ENCODE assay signal across 9 mouse cellular contexts in the genomic region with DNA sequence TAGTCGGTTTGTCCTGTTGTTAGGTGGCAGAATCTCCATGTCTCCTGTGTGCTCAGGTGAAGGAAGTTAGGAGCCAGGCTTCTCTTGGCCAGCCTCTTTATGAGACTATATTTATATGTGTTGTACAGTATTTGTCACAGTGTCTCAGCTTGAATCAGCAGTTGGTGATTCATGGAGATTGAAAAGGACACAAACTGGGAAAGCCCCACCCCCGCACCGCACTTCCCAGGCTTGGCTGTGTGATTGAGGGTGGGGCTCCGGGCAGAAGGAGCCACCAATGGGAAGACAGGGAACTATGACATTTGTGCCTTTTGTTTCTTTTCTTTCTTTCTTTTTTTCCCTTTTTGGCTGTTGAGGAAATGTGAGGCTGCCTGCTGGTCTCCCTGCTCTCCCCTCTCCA. TPM values are rescaled to one million over a fixed set of nuclear protein-coding genes. Genes with fewer than 3 reads are reported as not detected.
DNase-seq lines count a peak whose midpoint lies in the region; ATAC-seq lines count a peak whose summit lies in the region.
"Had no signal": no experiment of that assay in that cellular context is flagged by ENCODE, and none has a peak within 500 bp of the region (broad histone marks: within the 10 kb centered on the region; RNA-seq: fewer than 3 reads in every experiment).

No protein-coding gene starts in this region.

- H3K27me3 ChIP-seq in kidney, embryonic 16.5 days (ENCODE audit: insufficient read depth, low read length): no peaks in the 10 kb centered on the region
- H3K27me3 ChIP-seq in embryonic facial prominence, embryonic 14.5 days (replicated peaks; ENCODE audit: control insufficient read depth, insufficient read depth, low read length): no peaks in the 10 kb centered on the region
- H3K27me3 ChIP-seq in heart, embryonic 14.5 days (ENCODE audit: control insufficient read depth, insufficient read depth, low read length): no peaks in the 10 kb centered on the region
- no peaks in the 10 kb centered on the region for H3K27me3 ChIP-seq in midbrain, embryonic 15.5 days (replicated peaks)

- ATAC-seq in kidney, embryonic 16.5 days (ENCODE audit: low FRiP score, low TSS enrichment): no peak
- ATAC-seq in embryonic facial prominence, embryonic 14.5 days (ENCODE audit: low read depth): no peak
- no peak for ATAC-seq in heart, embryonic 14.5 days (ENCODE audit: insufficient number of reproducible peaks, insufficient read depth, low FRiP score, low read depth)
- no peak for ATAC-seq in midbrain, embryonic 15.5 days (replicated peaks)
- ATAC-seq in inflammation-experienced regulatory T-cells, adult 6 months: no peak

- DNase-seq in kidney, adult 9 months: no peak
- peak; percentile 63 for DNase-seq in embryonic facial prominence, embryonic 14.5 days (ENCODE audit: low spot score)
- DNase-seq in layer of hippocampus, postnatal 14 days (ENCODE audit: low spot score in 2 of 2): peak; percentile 52 to 75
- no peak for DNase-seq in yolk sac, embryonic 10.5 days (ENCODE audit: low spot score)

- H3K27ac ChIP-seq in kidney, embryonic 16.5 days (ENCODE audit: low read length): no peak overlapping the region
- H3K27ac ChIP-seq in embryonic facial prominence, embryonic 14.5 days (replicated peaks; ENCODE audit: low read depth, low read length): peak overlapping the region; percentile 25; the same call in 1 of the 2 replicates
- peak overlapping the region; percentile 25 to 44; a peak in 2 of 4 replicates for H3K27ac ChIP-seq in heart, embryonic 14.5 days (replicated peaks in 1 of 2; ENCODE audit: control insufficient read depth in 1 of 2, insufficient read depth in 1 of 2, low read depth in 2 of 2, low read length in 2 of 2)
- 0 out of 2 replicates have a peak overlapping the region, but pooled peaks have one; percentile 2 for H3K27ac ChIP-seq in midbrain, embryonic 15.5 days

- no peak overlapping the region; the same call in 1 of the 2 replicates for H3K9ac ChIP-seq in kidney, embryonic 16.5 days (replicated peaks; ENCODE audit: low read length)
- H3K9ac ChIP-seq in embryonic facial prominence, embryonic 14.5 days (ENCODE audit: low read depth, low read length): peak overlapping the region; percentile 87
- H3K9ac ChIP-seq in heart, embryonic 14.5 days (ENCODE audit: low read length): peak overlapping the region; percentile 96
- peak overlapping the region; percentile 26 for H3K9ac ChIP-seq in midbrain, embryonic 15.5 days

- no peaks in the 10 kb centered on the region for H3K36me3 ChIP-seq in kidney, embryonic 16.5 days (ENCODE audit: insufficient read depth, low read length)
- no peaks in the 10 kb centered on the region for H3K36me3 ChIP-seq in embryonic facial prominence, embryonic 14.5 days (ENCODE audit: control insufficient read depth, insufficient read depth, low read length)
- H3K36me3 ChIP-seq in heart, embryonic 14.5 days (ENCODE audit: control insufficient read depth, insufficient read depth, low read length): no peaks in the 10 kb centered on the region
- no peaks in the 10 kb centered on the region for H3K36me3 ChIP-seq in midbrain, embryonic 15.5 days (replicated peaks)

- H3K4me3 ChIP-seq in kidney, embryonic 16.5 days (ENCODE audit: low read length): no peak overlapping the region
- peak overlapping the region; percentile 71 for H3K4me3 ChIP-seq in embryonic facial prominence, embryonic 14.5 days (ENCODE audit: low read depth, low read length)
- H3K4me3 ChIP-seq in heart, embryonic 14.5 days (ENCODE audit: control insufficient read depth in 1 of 2, insufficient read depth in 1 of 2, low read depth in 1 of 2, low read length in 2 of 2): peak overlapping the region; percentile 24 to 91
- peak overlapping the region; percentile 82 for H3K4me3 ChIP-seq in midbrain, embryonic 15.5 days
- H3K4me3 ChIP-seq: erythroblast, embryonic 14.5 days had no signal

- peak overlapping the region; percentile 27 for H3K4me2 ChIP-seq in kidney, embryonic 16.5 days (replicated peaks; ENCODE audit: low read depth, low read length)
- peak overlapping the region; percentile 88 for H3K4me2 ChIP-seq in embryonic facial prominence, embryonic 14.5 days (ENCODE audit: low read depth, low read length)
- H3K4me2 ChIP-seq in heart, embryonic 14.5 days (ENCODE audit: low read length): peak overlapping the region; percentile 94
- H3K4me2 ChIP-seq in midbrain, embryonic 15.5 days: peak overlapping the region; percentile 68

- H3K4me1 ChIP-seq in kidney, embryonic 16.5 days (ENCODE audit: insufficient read depth, low read length): peaks cover 34% of the 10 kb centered on the region
- peaks cover 51% of the 10 kb centered on the region for H3K4me1 ChIP-seq in embryonic facial prominence, embryonic 14.5 days (ENCODE audit: control insufficient read depth, insufficient read depth, low read length)
- H3K4me1 ChIP-seq in heart, embryonic 14.5 days (ENCODE audit: control insufficient read depth in 2 of 2, insufficient read depth in 2 of 2, low read length in 2 of 2): peaks cover 28 to 47% of the 10 kb centered on the region in 2 experiments
- H3K4me1 ChIP-seq in midbrain, embryonic 15.5 days: peaks cover 71% of the 10 kb centered on the region

- 34% methylated on average over 4 of the region's 4 CpGs for whole genome bisulfite sequencing in kidney, embryonic 16.5 days
- 8% methylated on average over 4 of the region's 4 CpGs for WGBS in embryonic facial prominence, embryonic 14.5 days
- WGBS in heart, embryonic 14.5 days: 21% methylated on average over 4 of the region's 4 CpGs
- 11% methylated on average over 4 of the region's 4 CpGs for WGBS in midbrain, embryonic 15.5 days

- H3K9me3 ChIP-seq in kidney, embryonic 16.5 days (ENCODE audit: low read length): no peaks in the 10 kb centered on the region
- no peaks in the 10 kb centered on the region for H3K9me3 ChIP-seq in embryonic facial prominence, embryonic 14.5 days (ENCODE audit: control insufficient read depth, low read length)
- H3K9me3 ChIP-seq in heart, embryonic 14.5 days (ENCODE audit: control insufficient read depth, low read length): no peaks in the 10 kb centered on the region
- H3K9me3 ChIP-seq in midbrain, embryonic 15.5 days: no peaks in the 10 kb centered on the region

RNA-seq across cellular contexts. Expression of gene Igsf3, which starts 2.9 kb away (rescaled TPM):
- polyA plus RNA-seq in kidney, embryonic 16.5 days (2015; fragmentation: Nextera tagmentation; extraction: Ambion mirVana): 24.8 and 26.1 TPM in 2 replicates
- polyA plus RNA-seq in embryonic facial prominence, embryonic 14.5 days (2014; fragmentation: Nextera tagmentation; extraction: Ambion mirVana): 37.0 and 40.6 TPM in 2 replicates
- polyA plus RNA-seq in heart, embryonic 14.5 days (2014; fragmentation: Nextera tagmentation; extraction: Ambion mirVana): 25.5 and 28.1 TPM in 2 replicates
- total RNA-seq in layer of hippocampus, postnatal 14 days (2021): 10 to 100 TPM; 33.2 to 35.5 TPM
- 99.0 and 104 TPM in 2 replicates for polyA plus RNA-seq in midbrain, embryonic 15.5 days (2015; fragmentation: Nextera tagmentation; extraction: Ambion mirVana)
- 1 to 10 TPM in 2 of 3 experiments, under 1 TPM in 1; 0.53 to 1.6 (median 1.3) TPM for polyA plus RNA-seq in inflammation-experienced regulatory T-cells, adult 6 months (2017; shearing (Covaris generic))

Comparison
In these comparisons a context has a peak if more than half of its experiments do, and no peak if none do; other contexts are left out.
1. H3K4me2 ChIP-seq: peak in every context shown above with its lines; median percentile 94 in heart, embryonic 14.5 days; 88 in embryonic facial prominence, embryonic 14.5 days; 68 in midbrain, embryonic 15.5 days; 27 in kidney, embryonic 16.5 days.
2. DNase-seq: peak in embryonic facial prominence, embryonic 14.5 days (single experiment) and layer of hippocampus, postnatal 14 days (2 of 2); none in kidney, adult 9 months (single experiment) and yolk sac, embryonic 10.5 days (single experiment).
3. RNA of gene Igsf3, which starts 2.9 kb away (polyA plus RNA-seq): 99.0 to 104 TPM in midbrain, embryonic 15.5 days, 37.0 to 40.6 TPM in embryonic facial prominence, embryonic 14.5 days, 25.5 to 28.1 TPM in heart, embryonic 14.5 days and 24.8 to 26.1 TPM in kidney, embryonic 16.5 days; 0.53 to 1.6 TPM in inflammation-experienced regulatory T-cells, adult 6 months; every median in the first group is over 10 times any median in the second.